Mouse (Mus musculus): ENCODE measurements around the gene Cyp2ab1. TPM values are rescaled to one million over a fixed set of nuclear protein-coding genes. Genes with fewer than 3 reads are reported as not detected.

Gene Cyp2ab1
- polyA plus RNA-seq, 1 experiment from 2014 or later, result not detected

Other genes starting within 250 kb of the Cyp2ab1 start
- 51.7 and 57.8 TPM in 2 replicates for gene Klhl24, start 227.9 kb downstream of the Cyp2ab1 start, polyA plus RNA-seq (2015; fragmentation: Nextera tagmentation; extraction: Ambion mirVana)
- gene Yeats2, start 184.3 kb downstream of the Cyp2ab1 start, polyA plus RNA-seq (2015; fragmentation: Nextera tagmentation; extraction: Ambion mirVana), result 24.5 and 25.7 TPM in 2 replicates
- gene Map6d1, start 84.0 kb downstream of the Cyp2ab1 start, polyA plus RNA-seq (2015; fragmentation: Nextera tagmentation; extraction: Ambion mirVana), result 3.9 and 4.4 TPM in 2 replicates
- 77.5 and 85.7 TPM in 2 replicates for gene Parl, start 23.0 kb downstream of the Cyp2ab1 start, polyA plus RNA-seq (2015; fragmentation: Nextera tagmentation; extraction: Ambion mirVana)
- 120 and 123 TPM in 2 replicates for gene Abcc5, start 101.0 kb upstream of the Cyp2ab1 start, polyA plus RNA-seq (2015; fragmentation: Nextera tagmentation; extraction: Ambion mirVana)
- 102 and 103 TPM in 2 replicates for gene Eif2b5, start 173.4 kb upstream of the Cyp2ab1 start, polyA plus RNA-seq (2015; fragmentation: Nextera tagmentation; extraction: Ambion mirVana)
- 48.5 and 55.4 TPM in 2 replicates for gene Dvl3, start 191.6 kb upstream of the Cyp2ab1 start, polyA plus RNA-seq (2015; fragmentation: Nextera tagmentation; extraction: Ambion mirVana)
- 1,020 and 1,063 TPM in 2 replicates for gene Ap2m1, start 210.1 kb upstream of the Cyp2ab1 start, polyA plus RNA-seq (2015; fragmentation: Nextera tagmentation; extraction: Ambion mirVana)
- 72.2 and 81.5 TPM in 2 replicates for gene Abcf3, start 223.2 kb upstream of the Cyp2ab1 start, polyA plus RNA-seq (2015; fragmentation: Nextera tagmentation; extraction: Ambion mirVana)